Mouse (Mus musculus) MEL (cell line): ENCODE results near the gene Slc30a6. TPM values are rescaled to one million over a fixed set of nuclear protein-coding genes. Genes with fewer than 3 reads are reported as not detected.

Source experiments
- DNase-seq: peaks from one replicate; pipeline ENCODE4 v3.0.0; 2011; ENCODE audit warnings: low read depth, low spot score
- H3K27ac ChIP-seq: 2 replicates; pipeline ENCODE4 v1.5.1; 2012; ENCODE audit warnings: low read depth, mild to moderate bottlenecking, control low read depth, low read length, moderate library complexity; ENCODE audit not compliant: control insufficient read depth
- H3K27me3 ChIP-seq, 2 experiments: fragments of 150-350 bp in 1 of 2; sonication (generic) in 1 of 2; 2 replicates each; pipeline ENCODE4 v1.6.1; 2012; ENCODE audit warnings: low read length in 2 of 2, mild to moderate bottlenecking in 2 of 2, improper control_type of control experiment in 1 of 2, moderate library complexity in 1 of 2; ENCODE audit not compliant: insufficient read depth in 2 of 2, control insufficient read depth in 1 of 2
- H3K36me3 ChIP-seq, 2 experiments: 2 replicates each; pipeline ENCODE4 v1.6.1; 2012 to 2014; ENCODE audit warnings: low read length in 2 of 2, improper control_type of control experiment in 1 of 2, inconsistent platforms in 1 of 2, mild to moderate bottlenecking in 1 of 2; ENCODE audit not compliant: insufficient read depth in 2 of 2, control insufficient read depth in 1 of 2
- H3K4me1 ChIP-seq, 2 experiments: fragments of 150-350 bp in 1 of 2; sonication (generic) in 1 of 2; 2 replicates each; pipeline ENCODE4 v1.6.1; 2012; ENCODE audit warnings: low read length in 2 of 2, improper control_type of control experiment in 1 of 2, mild to moderate bottlenecking in 1 of 2; ENCODE audit not compliant: insufficient read depth in 2 of 2, control insufficient read depth in 1 of 2
- H3K4me3 ChIP-seq, 2 experiments: fragments of 150-350 bp in 1 of 2; sonication (generic) in 1 of 2; 2 replicates each; pipeline ENCODE4 v1.5.1; 2012; ENCODE audit warnings: low read depth in 2 of 2, low read length in 2 of 2, mild to moderate bottlenecking in 2 of 2, moderate library complexity in 2 of 2, control low read depth in 1 of 2, improper control_type of control experiment in 1 of 2; ENCODE audit not compliant: control insufficient read depth in 1 of 2, insufficient read depth in 1 of 2
- H3K79me2 ChIP-seq: 2 replicates; pipeline ENCODE4 v1.6.1; 2012; ENCODE audit warnings: mild to moderate bottlenecking, low read length, moderate library complexity; ENCODE audit not compliant: control insufficient read depth, poor library complexity, insufficient read depth
- H3K9ac ChIP-seq: 2 replicates; pipeline ENCODE4 v1.6.1; 2012; ENCODE audit warnings: low read depth, mild to moderate bottlenecking, control low read depth, low read length, moderate library complexity; ENCODE audit not compliant: control insufficient read depth, poor library complexity, severe bottlenecking
- H3K9me3 ChIP-seq: fragments of 150-350 bp; sonication (generic); replicated peaks from 2 replicates; pipeline ENCODE4 v1.6.1; 2012; ENCODE audit warnings: mild to moderate bottlenecking, low read length, improper control_type of control experiment, moderate library complexity; ENCODE audit not compliant: insufficient read depth
- BHLHE40 ChIP-seq: IDR thresholded peaks from 2 replicates; pipeline ENCODE4 v1.6.1; 2012; ENCODE audit warnings: low read depth, mild to moderate bottlenecking, inconsistent platforms, low read length, improper control_type of control experiment, borderline replicate concordance
- CHD1 ChIP-seq: IDR thresholded peaks from 2 replicates; pipeline ENCODE4 v1.6.1; 2012; ENCODE audit warnings: low read depth, mild to moderate bottlenecking, inconsistent platforms, low read length, improper control_type of control experiment
- CHD2 ChIP-seq: IDR thresholded peaks from 2 replicates; pipeline ENCODE4 v1.6.1; 2011; ENCODE audit warnings: low read length, improper control_type of control experiment
- ELF1 ChIP-seq: IDR thresholded peaks from 2 replicates; pipeline ENCODE4 v1.6.1; 2014; ENCODE audit warnings: low read depth, mild to moderate bottlenecking, inconsistent platforms, low read length, improper control_type of control experiment, moderate library complexity
- ETS1 ChIP-seq: IDR thresholded peaks from 2 replicates; pipeline ENCODE4 v1.6.1; 2012; ENCODE audit warnings: low read depth, mild to moderate bottlenecking, inconsistent platforms, low read length, improper control_type of control experiment, moderate library complexity
- GATA1 ChIP-seq: IDR thresholded peaks from 2 replicates; pipeline ENCODE4 v1.6.1; 2011; ENCODE audit warnings: low read depth, low read length, improper control_type of control experiment
- MAFK ChIP-seq: IDR thresholded peaks from 2 replicates; pipeline ENCODE4 v1.6.1; 2011; ENCODE audit warnings: low read depth, mild to moderate bottlenecking, low read length, improper control_type of control experiment, borderline replicate concordance
- MXI1 ChIP-seq: IDR thresholded peaks from 2 replicates; pipeline ENCODE4 v1.6.1; 2011; ENCODE audit warnings: mild to moderate bottlenecking, low read depth, low read length, improper control_type of control experiment
- MYB ChIP-seq: IDR thresholded peaks from 2 replicates; pipeline ENCODE4 v1.6.1; 2011; ENCODE audit warnings: mild to moderate bottlenecking, low read depth, low read length, improper control_type of control experiment
- NRF1 ChIP-seq: IDR thresholded peaks from 2 replicates; pipeline ENCODE4 v1.6.1; 2014; ENCODE audit warnings: low read depth, mild to moderate bottlenecking, inconsistent platforms, low read length, improper control_type of control experiment, moderate library complexity; ENCODE audit not compliant: poor library complexity, insufficient read depth, severe bottlenecking
- POLR2AphosphoS2 ChIP-seq: IDR thresholded peaks from 2 replicates; pipeline ENCODE4 v1.6.1; 2011; ENCODE audit warnings: low read length, improper control_type of control experiment
- POLR2AphosphoS5 ChIP-seq: IDR thresholded peaks from 2 replicates; pipeline ENCODE4 v1.6.1; 2012; ENCODE audit warnings: low read depth, borderline replicate concordance, mild to moderate bottlenecking, inconsistent platforms, low read length, moderate library complexity, mixed read lengths
- RAD21 ChIP-seq: IDR thresholded peaks from 2 replicates; pipeline ENCODE4 v1.6.1; 2011; ENCODE audit warnings: mild to moderate bottlenecking, low read depth, low read length, improper control_type of control experiment
- RCOR1 ChIP-seq: IDR thresholded peaks from 2 replicates; pipeline ENCODE4 v1.6.1; 2012; ENCODE audit warnings: low read depth, mild to moderate bottlenecking, inconsistent platforms, low read length, improper control_type of control experiment
- SIN3A ChIP-seq: IDR thresholded peaks from 2 replicates; pipeline ENCODE4 v1.6.1; 2012; ENCODE audit warnings: low read length, improper control_type of control experiment, inconsistent platforms
- SMC3 ChIP-seq: IDR thresholded peaks from 2 replicates; pipeline ENCODE4 v1.6.1; 2011; ENCODE audit warnings: low read depth, low read length, improper control_type of control experiment
- TAL1 ChIP-seq: IDR thresholded peaks from 2 replicates; pipeline ENCODE4 v1.6.1; 2012; ENCODE audit warnings: mild to moderate bottlenecking, inconsistent platforms, low read length, moderate library complexity, mixed read lengths
- UBTF ChIP-seq: IDR thresholded peaks from 2 replicates; pipeline ENCODE4 v1.6.1; 2012; ENCODE audit warnings: low read depth, mild to moderate bottlenecking, inconsistent platforms, low read length, improper control_type of control experiment, moderate library complexity, borderline replicate concordance; ENCODE audit not compliant: insufficient read depth
- USF2 ChIP-seq, 2 experiments: IDR thresholded peaks; 2 replicates each; pipeline ENCODE4 v1.6.1; 2011 to 2012; ENCODE audit warnings: improper control_type of control experiment in 2 of 2, low read length in 2 of 2, borderline replicate concordance in 1 of 2, inconsistent platforms in 1 of 2, low read depth in 1 of 2, mild to moderate bottlenecking in 1 of 2; ENCODE audit not compliant: insufficient read depth in 1 of 2
- ZC3H11A ChIP-seq: IDR thresholded peaks from 2 replicates; pipeline ENCODE4 v1.6.1; 2012; ENCODE audit warnings: low read depth, mild to moderate bottlenecking, inconsistent platforms, low read length, improper control_type of control experiment
- ZKSCAN1 ChIP-seq: IDR thresholded peaks from 2 replicates; pipeline ENCODE4 v1.6.1; 2012; ENCODE audit warnings: low read depth, mild to moderate bottlenecking, inconsistent platforms, low read length, improper control_type of control experiment, moderate library complexity
- ZMIZ1 ChIP-seq: IDR thresholded peaks from 2 replicates; pipeline ENCODE4 v1.6.1; 2012; ENCODE audit warnings: low read depth, mild to moderate bottlenecking, inconsistent platforms, low read length, improper control_type of control experiment, moderate library complexity
- ZNF384 ChIP-seq: IDR thresholded peaks from 2 replicates; pipeline ENCODE4 v1.6.1; 2012; ENCODE audit warnings: low read depth, mild to moderate bottlenecking, inconsistent platforms, low read length, improper control_type of control experiment
- polyA plus RNA-seq, 2 experiments: library from polyadenylated mRNA; stranded (reverse) in 1 of 2; unstranded in 1 of 2; fragments of >175 nt in 1 of 2; fragments of >200 nt in 1 of 2; gene quantifications; 2 replicates each; pipeline versions ENCODE4 v1.2.1 to v1.2.4; 2012; ENCODE audit warnings: low replicate concordance in 2 of 2, low read depth in 1 of 2; ENCODE audit not compliant: insufficient read length in 2 of 2, insufficient read depth in 1 of 2, missing spikeins in 1 of 2
- total RNA-seq: library from RNA; depleted of rRNA; stranded (reverse); fragments of 300-350 nt; gene quantifications from 2 replicates; pipeline ENCODE4 v1.2.3, GENCODE M21; 2012

Slc30a6 gene
- total and polyA plus RNA-seq, 3 experiments, result 15.5 to 19.4 TPM; not detected in 1

DNA sequence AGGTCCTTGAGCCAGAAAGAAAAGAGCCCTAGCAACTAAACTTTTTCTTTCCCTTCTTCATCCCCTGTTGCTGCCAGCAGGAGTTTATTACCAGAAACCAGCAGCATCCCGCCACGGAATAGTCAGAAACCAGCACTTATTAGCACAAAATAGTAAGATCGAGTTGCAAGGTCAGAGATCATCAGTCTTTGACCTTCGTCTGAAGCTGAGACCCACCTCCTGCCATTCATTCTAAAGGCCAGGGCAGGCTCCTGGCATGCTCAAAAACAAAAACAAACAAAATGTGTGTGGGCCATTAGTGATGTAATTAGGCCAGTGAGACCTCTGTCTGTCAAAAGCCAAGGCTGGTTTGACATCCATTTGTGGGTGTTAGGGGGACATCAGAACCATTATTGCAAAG, 22.8 kb downstream of the Slc30a6 start:
- Histone ChIP-seq H3K9me3 (no peaks in the 10 kb centered on the region), H3K4me1 (no peaks in the 10 kb centered on the region), H3K27ac (no peak overlapping the region), H3K79me2 (no peaks in the 10 kb centered on the region), H3K36me3 (peaks cover 0 to 5% of the 10 kb centered on the region in 2 experiments; a peak in 2 of 4 replicates), H3K4me3 (no peak overlapping the region), H3K27me3 (no peaks in the 10 kb centered on the region), H3K9ac (no peak overlapping the region)
- TF ChIP-seq NRF1 (no peak), ETS1 (no peak), CHD2 (no peak), CHD1 (no peak), POLR2AphosphoS5 (no peak), SIN3A (no peak), ZKSCAN1 (no peak), TAL1 (no peak), RAD21 (no peak), POLR2AphosphoS2 (no peak), MAFK (no peak), ZNF384 (no peak), MXI1 (no peak), MYB (no peak), SMC3 (no peak), ZC3H11A (no peak), GATA1 (no peak), RCOR1 (no peak), ELF1 (no peak), UBTF (no peak)
- DNase-seq, result no peak

DNA sequence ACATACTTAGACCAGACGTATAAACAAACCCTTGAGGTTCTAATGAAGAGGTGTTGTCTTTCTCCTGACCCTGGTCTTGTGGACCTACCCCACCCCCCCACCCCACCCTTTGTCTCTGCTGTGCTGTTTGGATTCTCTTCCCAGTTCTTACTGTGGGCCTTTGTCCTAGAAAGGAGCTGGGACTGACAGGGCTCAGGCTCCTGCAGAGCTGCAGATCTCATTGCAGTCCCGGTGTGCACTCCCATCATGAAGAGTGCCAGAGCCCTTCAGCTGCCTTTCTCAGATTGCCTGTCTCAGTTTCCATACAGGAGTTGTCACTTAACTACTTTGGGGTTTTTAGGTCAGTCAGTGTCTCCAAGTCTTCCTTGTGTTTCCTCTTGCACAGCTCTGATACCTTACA, 25.2 kb downstream of the Slc30a6 start:
- Histone ChIP-seq H3K27ac (no peak overlapping the region), H3K27me3 (no peaks in the 10 kb centered on the region), H3K36me3 (peaks cover 0 to 5% of the 10 kb centered on the region in 2 experiments; a peak in 2 of 4 replicates)

More for the DNA sequence above, 25.2 kb downstream of the Slc30a6 start:
- no peak for DNase-seq
- no peak for TF ChIP-seq CHD2
- no peak for TF ChIP-seq ZMIZ1
- no peak for TF ChIP-seq BHLHE40
- no peak for TF ChIP-seq USF2 (IDR thresholded peaks at IDR 0.05; ENCODE audit: borderline replicate concordance in 1 of 2, insufficient read depth in 1 of 2, low read depth in 1 of 2, low read length in 2 of 2)
- no peak for TF ChIP-seq ETS1
- no peak for TF ChIP-seq ELF1
- no peak for TF ChIP-seq POLR2AphosphoS2
- TF ChIP-seq NRF1, result no peak
- no peak for TF ChIP-seq MXI1
- TF ChIP-seq MYB, result no peak
- Histone ChIP-seq H3K4me3 (no peak overlapping the region), H3K9me3 (no peaks in the 10 kb centered on the region), H3K4me1 (no peaks in the 10 kb centered on the region), H3K79me2 (no peaks in the 10 kb centered on the region), H3K9ac (no peak overlapping the region)
